Mouse (Mus musculus) midbrain, postnatal 0 days (tissue): ENCODE measurements around the gene Spopl. TPM values are rescaled to one million over a fixed set of nuclear protein-coding genes. Genes with fewer than 3 reads are reported as not detected.
"Not testable (repeated sequence)": the region's sequence is repeated elsewhere in the genome, so short reads cannot be mapped to it uniquely, and the experiment has no call there.

Experiments used
- ATAC-seq: fragments of 200-750 bp; cut with Nextera tagmentation; 2 replicates; pipeline ENCODE4 v1.8.0; 2017; ENCODE audit warnings: moderate number of reproducible peaks, mild to moderate bottlenecking, moderate TSS enrichment, moderate library complexity; ENCODE audit not compliant: low FRiP score
- DNase-seq: peaks from one replicate; pipeline ENCODE4 v3.0.0-alpha.2; 2015; ENCODE audit warnings: low spot score
- H3K27ac ChIP-seq: fragments of 300-500 bp; sonication (generic); 2 replicates; pipeline ENCODE4 v1.5.1; 2014; ENCODE audit warnings: low read depth, mild to moderate bottlenecking, low read length, mixed read lengths
- H3K27me3 ChIP-seq: fragments of 300-500 bp; sonication (generic); 2 replicates; pipeline ENCODE4 v1.6.1; 2014; ENCODE audit warnings: low read length, control low read depth, mixed read lengths; ENCODE audit not compliant: insufficient read depth
- H3K36me3 ChIP-seq: fragments of 300-500 bp; sonication (generic); 2 replicates; pipeline ENCODE4 v1.6.1; 2014; ENCODE audit warnings: low read length, control low read depth, mixed read lengths; ENCODE audit not compliant: insufficient read depth
- H3K4me1 ChIP-seq: fragments of 300-500 bp; sonication (generic); 2 replicates; pipeline ENCODE4 v1.6.1; 2014; ENCODE audit warnings: mild to moderate bottlenecking, control low read depth, antibody characterized with exemption, low read length, mixed read lengths; ENCODE audit not compliant: insufficient read depth
- H3K4me2 ChIP-seq: fragments of 300-500 bp; sonication (generic); 2 replicates; pipeline ENCODE4 v1.6.1; 2014; ENCODE audit warnings: low read depth, mild to moderate bottlenecking, low read length, mixed read lengths; ENCODE audit not compliant: poor library complexity, severe bottlenecking
- H3K4me3 ChIP-seq: fragments of 300-500 bp; sonication (generic); 2 replicates; pipeline ENCODE4 v1.5.1; 2014; ENCODE audit warnings: low read depth, mild to moderate bottlenecking, low read length, moderate library complexity
- H3K9ac ChIP-seq: fragments of 300-500 bp; sonication (generic); replicated peaks from 2 replicates; pipeline ENCODE4 v1.6.1; 2014; ENCODE audit warnings: mild to moderate bottlenecking, low read length, moderate library complexity, mixed read lengths; ENCODE audit not compliant: poor library complexity, severe bottlenecking
- H3K9me3 ChIP-seq: fragments of 300-500 bp; sonication (generic); 2 replicates; pipeline ENCODE4 v1.6.1; 2016; ENCODE audit warnings: low read length, control low read depth
- CTCF ChIP-seq: IDR thresholded peaks from 2 replicates; pipeline ENCODE4 v1.5.1; 2016; ENCODE audit warnings: antibody characterized with exemption, mild to moderate bottlenecking
- WGBS: fragments of 180-500 bp; shearing (Covaris S2); extraction: QIAGEN DNeasy Blood & Tissue Kit; methylation state at CpG from one replicate; pipeline ENCODE4 v1.1.7; 2014; 5-methylcytosine and 5-hydroxymethylcytosine counted together
- polyA plus RNA-seq: library from polyadenylated mRNA; unstranded; fragments of >200 nt; fragmentation: Nextera tagmentation; extraction: Ambion mirVana; gene quantifications from 2 replicates; pipeline ENCODE4 v1.2.1, GENCODE M21; 2015
- total RNA-seq: library from RNA; depleted of rRNA; stranded (reverse); fragments of >200 nt; gene quantifications from 2 replicates; pipeline ENCODE4 v1.2.3, GENCODE M21; 2014; rRNA removed

Spopl gene
- total RNA-seq (14.0 and 22.0 TPM in 2 replicates), polyA plus RNA-seq (5.5 and 8.7 TPM in 2 replicates)

DNA sequence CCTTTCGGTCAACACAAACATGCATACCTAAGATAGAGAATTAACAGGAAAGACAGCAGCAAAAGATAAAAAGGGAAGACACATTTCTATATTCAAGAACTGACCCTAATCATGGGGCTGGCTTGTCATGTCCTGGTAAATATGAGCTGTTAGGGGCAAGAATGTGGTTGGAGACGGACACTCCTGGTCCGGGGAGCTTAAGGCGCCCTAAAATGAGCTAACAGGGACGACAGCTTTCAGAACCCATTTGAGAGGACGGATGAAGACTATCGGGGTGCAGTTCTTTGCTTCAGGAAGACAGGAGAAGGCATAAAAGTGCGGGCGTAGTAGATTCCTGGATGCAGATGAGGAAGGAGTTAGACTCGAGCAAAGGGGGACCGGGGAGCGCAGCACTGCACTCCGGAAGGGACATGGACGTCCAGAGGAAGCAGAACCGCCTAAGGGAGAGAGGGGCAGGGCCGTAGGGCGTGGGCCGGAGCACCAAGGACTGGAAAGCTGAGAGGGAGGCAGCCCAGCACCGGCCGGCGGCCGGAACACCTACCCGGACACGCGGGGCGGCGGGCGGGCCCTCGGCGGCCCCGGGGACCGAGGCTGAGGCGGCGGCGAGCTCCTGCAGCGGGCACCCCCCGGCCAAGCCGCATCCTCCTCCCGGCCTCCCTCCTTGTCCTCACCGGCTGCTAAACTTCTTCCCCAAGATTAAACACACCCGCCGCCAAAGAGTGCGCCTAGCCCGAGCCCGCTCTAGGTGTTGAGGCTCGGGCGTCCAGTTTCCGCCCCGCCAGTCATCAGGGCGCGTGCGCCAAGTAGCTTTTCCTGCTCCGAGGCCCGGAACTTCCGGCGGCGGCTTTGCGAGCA, at the start of gene Spopl:
Spopl (minus strand) TSS at position 805 of the 855 bp plus-strand sequence.
- WGBS = 2% methylated on average over 52 of the region's 58 CpGs
- peak; percentile 97 for ATAC-seq
- H3K36me3 ChIP-seq = no peaks in the 10 kb centered on the region
- H3K4me3 ChIP-seq = peak within 1 kb of the TSS; percentile 70
- H3K4me2 ChIP-seq = peak within 1 kb of the TSS; percentile 66
- no peak for TF ChIP-seq CTCF
- no peaks in the 10 kb centered on the region for H3K9me3 ChIP-seq
- H3K27me3 ChIP-seq = peaks cover 16% of the 10 kb centered on the region
- H3K9ac ChIP-seq = peak within 1 kb of the TSS; percentile 93
- H3K4me1 ChIP-seq = peaks cover 9% of the 10 kb centered on the region; the same call in 1 of the 2 replicates
- peak; percentile 88 for DNase-seq
- peak within 1 kb of the TSS; percentile 65 for H3K27ac ChIP-seq

DNA sequence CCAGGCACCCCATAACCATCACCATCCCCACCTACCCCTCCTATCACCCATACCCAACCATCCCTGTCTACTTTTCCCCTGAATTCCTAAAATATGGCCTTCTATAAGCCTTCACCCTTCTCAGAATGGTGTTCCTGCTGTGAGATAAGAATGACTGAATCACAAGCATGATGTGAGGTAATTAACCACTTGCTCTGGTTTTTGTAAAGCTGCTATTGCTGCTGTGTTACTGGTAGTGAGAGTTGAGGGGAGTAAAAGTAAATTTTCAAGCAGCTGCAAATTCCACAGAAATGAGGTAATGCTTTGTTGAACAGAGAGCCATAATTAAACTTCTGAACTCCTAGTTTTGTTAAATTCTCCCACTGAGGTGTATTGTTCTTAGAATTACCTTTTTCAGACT, 48.2 kb upstream of the Spopl start:
- Histone ChIP-seq H3K9ac (no peak overlapping the region), H3K36me3 (no peaks in the 10 kb centered on the region), H3K4me3 (no peak overlapping the region), H3K4me1 (no peaks in the 10 kb centered on the region), H3K9me3 (no peaks in the 10 kb centered on the region), H3K27ac (no peak overlapping the region), H3K27me3 (no peaks in the 10 kb centered on the region), H3K4me2 (no peak overlapping the region)
- no peak for DNase-seq
- no peak for TF ChIP-seq CTCF
- ATAC-seq = no peak

DNA sequence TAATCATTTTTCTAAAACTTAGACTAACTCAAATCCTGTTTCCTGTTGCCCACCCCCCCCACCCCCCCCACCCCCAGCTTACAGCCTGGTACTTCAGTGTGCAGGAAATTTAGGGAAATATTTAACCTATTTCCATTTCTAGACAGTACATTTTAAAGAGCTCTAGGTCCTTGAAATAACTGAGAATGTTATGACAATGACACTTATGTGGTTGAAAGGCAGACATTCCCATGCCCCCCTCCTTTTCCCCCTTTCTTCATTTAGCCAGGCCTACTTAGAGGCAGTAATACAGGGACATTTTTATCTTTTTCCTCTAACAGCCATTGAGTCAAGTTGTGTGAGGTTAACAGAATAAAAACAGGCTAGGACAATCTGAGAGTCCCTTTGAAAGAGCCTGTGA, 46.1 kb upstream of the Spopl start:
- no peak for TF ChIP-seq CTCF

GRCm38 (mm10) chr2:23605391-23605790, 33.5 kb upstream of the Spopl start:
- DNase-seq (no peak), ATAC-seq (no peak)
- no peak for TF ChIP-seq CTCF
- Histone ChIP-seq H3K4me3 (no peak overlapping the region), H3K27me3 (no peaks in the 10 kb centered on the region), H3K27ac (no peak overlapping the region), H3K4me1 (no peaks in the 10 kb centered on the region), H3K9ac (no peak overlapping the region), H3K4me2 (no peak overlapping the region), H3K9me3 (no peaks in the 10 kb centered on the region), H3K36me3 (no peaks in the 10 kb centered on the region)

More for the DNA sequence above, 46.1 kb upstream of the Spopl start:
- no peaks in the 10 kb centered on the region for H3K9me3 ChIP-seq
- no peaks in the 10 kb centered on the region for H3K4me1 ChIP-seq
- ATAC-seq (no peak), DNase-seq (no peak)
- H3K9ac ChIP-seq = no peak overlapping the region
- H3K4me3 ChIP-seq = no peak overlapping the region
- H3K4me2 ChIP-seq = no peak overlapping the region
- no peaks in the 10 kb centered on the region for H3K27me3 ChIP-seq
- no peak overlapping the region for H3K27ac ChIP-seq
- no peaks in the 10 kb centered on the region for H3K36me3 ChIP-seq

- Histone ChIP-seq H3K9ac (no peak overlapping the region), H3K4me3 (no peak overlapping the region), H3K27ac (no peak overlapping the region), H3K9me3 (no peaks in the 10 kb centered on the region), H3K36me3 (no peaks in the 10 kb centered on the region), H3K4me2 (no peak overlapping the region), H3K4me1 (no peaks in the 10 kb centered on the region), H3K27me3 (no peaks in the 10 kb centered on the region)
- no peak for TF ChIP-seq CTCF
- 44% methylated on average over 2 of the region's 2 CpGs for WGBS
- no peak for DNase-seq
- no peak for ATAC-seq
Observed at GRCm38 (mm10) chr2:23588769-23589168, 16.9 kb upstream of the Spopl start.

DNA sequence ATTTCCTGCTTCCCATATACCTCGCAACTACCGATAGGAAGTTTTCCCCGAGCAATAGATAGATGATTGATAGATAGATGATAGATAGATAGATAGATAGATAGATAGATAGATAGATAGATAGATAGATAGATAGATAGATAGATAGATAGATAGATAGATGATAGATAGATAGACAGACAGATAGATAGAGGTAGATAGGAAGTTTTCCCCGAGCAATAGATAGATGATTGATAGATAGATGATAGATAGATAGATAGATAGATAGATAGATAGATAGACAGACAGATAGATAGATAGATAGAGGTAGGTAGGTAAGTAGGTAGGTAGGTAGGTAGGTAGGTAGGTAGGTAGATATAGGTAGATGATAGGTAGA, 239 bp upstream of the Spopl start:
- not testable (repeated sequence) for ATAC-seq, H3K27ac ChIP-seq, H3K4me1 ChIP-seq, DNase-seq, H3K9ac ChIP-seq, H3K9me3 ChIP-seq, H3K36me3 ChIP-seq
- peak overlapping the region; percentile 66; the same call in 1 of the 2 replicates for H3K4me2 ChIP-seq
- peak overlapping the region; percentile 70 for H3K4me3 ChIP-seq
- 21% methylated on average over 4 of the region's 4 CpGs for WGBS
- H3K27me3 ChIP-seq = peaks cover 16% of the 10 kb centered on the region
